Mouse (Mus musculus) gastrocnemius, postnatal 10 days (tissue): ENCODE results near the gene Dscaml1. TPM values are rescaled to one million over a fixed set of nuclear protein-coding genes. Genes with fewer than 3 reads are reported as not detected.

ENCODE experiments used
- DNase-seq: peaks from one replicate; pipeline ENCODE4 v3.0.0; 2021; ENCODE audit warnings: mixed read lengths
- total RNA-seq, 2 experiments: library from RNA; stranded (reverse); gene quantifications; 2 replicates each; pipeline ENCODE4 v1.2.3; 2021

Dscaml1 gene
- total RNA-seq, 2 experiments from 2014 or later, result 0.19 to 0.68 TPM

- DNase-seq, result peak; percentile 42
These were observed 206.6 kb downstream of the Dscaml1 start for GRCm38 (mm10) chr9:45633036-45633435.

DNA sequence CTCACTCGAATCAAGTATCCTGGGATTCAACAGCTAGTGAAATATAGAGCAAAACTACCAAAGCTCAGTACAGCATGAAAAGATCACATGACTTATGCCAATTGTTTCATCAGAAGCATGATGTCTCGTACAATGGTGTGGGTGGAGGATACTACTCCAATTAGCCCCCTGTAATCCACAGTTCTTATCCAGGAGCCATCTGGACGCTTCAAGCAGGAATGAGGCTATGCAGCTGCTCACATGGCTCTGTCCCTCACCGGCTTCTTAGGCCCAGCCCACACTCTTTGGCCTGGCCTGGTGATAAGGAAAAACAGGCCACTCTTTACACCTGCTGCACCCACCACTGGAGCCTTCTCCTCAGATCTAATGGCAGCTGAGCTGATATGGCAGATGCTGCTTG, 208.6 kb downstream of the Dscaml1 start:
- no peak for DNase-seq

DNA sequence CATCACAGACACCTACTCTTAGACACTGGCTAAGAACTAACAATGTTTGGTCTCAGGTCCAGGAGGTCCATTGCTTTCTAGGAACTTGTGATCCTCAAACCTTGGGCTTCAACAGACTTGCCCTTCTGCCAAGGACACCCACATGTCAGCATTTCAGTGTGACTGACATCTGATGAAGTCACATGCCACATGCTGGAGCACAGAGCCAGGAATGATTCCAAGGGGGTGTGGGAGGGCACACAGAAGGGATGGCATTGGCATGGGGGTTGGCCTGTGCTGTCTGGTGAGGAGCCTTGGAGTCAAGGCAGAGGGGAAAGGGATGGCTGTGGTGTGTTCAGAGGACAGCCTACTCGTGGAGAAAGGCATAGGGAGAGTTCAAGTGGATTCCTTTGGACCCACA, 210.9 kb downstream of the Dscaml1 start:
- DNase-seq, result no peak

GRCm38 (mm10) chr9:45638184-45638917, 211.9 kb downstream of the Dscaml1 start:
- DNase-seq, result no peak

GRCm38 (mm10) chr9:45644833-45645388, 218.5 kb downstream of the Dscaml1 start:
- no peak for DNase-seq

- DNase-seq, result no peak
These were observed 219.1 kb downstream of the Dscaml1 start for GRCm38 (mm10) chr9:45645526-45645925.

- DNase-seq, result no peak
These were observed 224.8 kb downstream of the Dscaml1 start for GRCm38 (mm10) chr9:45651078-45651809.

DNA sequence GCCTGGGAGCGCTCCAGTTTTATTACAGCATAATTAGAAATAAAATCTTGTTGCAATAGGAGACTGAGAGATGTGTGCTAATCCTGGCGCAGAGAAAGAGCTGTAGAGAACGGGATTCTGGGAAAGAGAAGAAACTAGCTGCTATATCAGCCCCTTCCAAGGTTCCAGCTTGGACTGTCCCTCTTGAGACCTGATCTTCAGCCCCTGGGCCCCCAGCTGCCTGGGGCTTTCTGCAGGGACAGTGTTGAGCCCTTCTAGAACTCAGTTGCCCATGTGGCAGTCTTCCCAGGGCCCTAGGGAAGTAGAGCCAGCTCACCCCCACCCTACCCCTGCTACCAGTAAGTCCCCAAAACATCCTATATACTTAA, 225.4 kb downstream of the Dscaml1 start:
- DNase-seq, result no peak

DNA sequence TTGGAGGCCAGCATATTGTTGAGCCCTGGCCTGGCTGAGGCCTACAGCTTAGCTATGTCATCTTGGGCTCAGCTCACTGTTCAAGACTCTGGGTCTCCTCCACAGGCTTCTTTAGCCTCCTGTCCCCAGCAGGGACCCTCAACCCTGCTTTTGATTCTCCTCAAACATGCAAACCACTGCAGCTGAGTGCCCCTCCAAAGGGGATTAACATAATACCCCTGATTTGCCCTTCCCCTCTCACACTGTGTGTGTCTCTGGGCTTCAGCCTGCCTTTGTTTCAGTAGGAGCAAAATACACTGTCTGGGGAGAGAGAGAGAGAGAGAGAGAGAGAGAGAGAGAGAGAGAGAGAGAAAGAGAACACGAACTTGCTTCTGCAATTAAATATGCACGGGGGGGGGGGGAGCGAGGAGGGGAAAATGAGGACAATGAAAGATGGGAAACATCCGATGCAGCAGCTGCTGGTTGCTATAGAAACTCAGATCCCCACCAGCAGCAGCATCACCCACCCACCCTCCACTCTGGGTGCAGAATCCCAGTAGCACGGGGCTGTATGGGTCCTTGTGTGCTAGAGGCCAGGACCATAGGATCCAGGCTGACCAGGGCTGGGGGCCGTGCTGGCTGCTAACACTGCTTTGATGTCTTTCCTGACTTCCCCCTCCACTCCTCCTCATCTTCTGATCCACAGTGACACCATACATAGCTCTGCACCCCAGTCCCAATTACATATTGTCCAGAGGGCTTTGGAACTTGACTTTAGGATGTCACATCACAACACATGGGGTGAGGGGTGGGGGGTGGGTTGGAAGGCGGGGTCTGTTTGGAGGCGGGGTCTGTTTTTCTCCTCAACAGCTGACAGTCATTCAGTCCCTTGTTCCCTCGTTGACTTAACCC, 231.0 kb downstream of the Dscaml1 start:
- no peak for DNase-seq

DNA sequence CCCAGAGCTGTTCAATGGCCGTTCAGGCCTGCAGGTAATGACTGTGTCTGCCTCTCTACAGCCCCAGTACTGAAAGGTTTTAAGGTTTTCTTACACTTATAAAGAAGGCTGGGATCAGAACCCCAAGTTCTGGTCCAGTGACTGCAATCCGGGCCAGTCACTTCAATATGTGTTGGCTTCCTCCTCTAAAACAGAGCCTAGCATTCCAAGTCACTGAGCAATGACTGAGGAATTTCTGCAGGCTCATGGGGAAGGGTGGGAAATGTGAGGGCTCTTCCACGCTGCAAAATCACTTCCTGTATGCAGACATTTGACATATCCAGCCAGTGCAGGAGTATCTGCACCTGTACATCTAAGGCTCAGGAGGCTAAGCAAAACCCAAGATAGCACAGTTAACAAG, 233.8 kb downstream of the Dscaml1 start:
- DNase-seq, result no peak

DNA sequence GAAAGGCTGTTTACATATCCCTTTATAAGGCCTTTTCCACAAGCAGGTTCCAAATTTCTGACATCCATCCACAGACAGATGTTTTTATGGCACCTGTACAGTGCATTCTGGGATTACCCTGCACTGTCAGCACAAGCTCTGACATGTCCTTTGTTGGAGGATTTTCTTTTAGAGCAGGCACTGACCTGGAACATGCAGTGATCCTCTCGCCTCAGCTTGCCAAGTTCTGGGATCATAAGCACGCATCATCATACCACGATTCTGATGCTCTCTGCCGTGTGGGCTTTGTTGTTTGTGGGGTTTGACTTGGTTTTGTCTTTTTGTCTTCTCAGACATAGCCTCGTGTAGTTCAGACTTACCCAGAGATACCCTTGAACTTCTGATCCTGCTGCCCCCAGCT, 236.0 kb downstream of the Dscaml1 start:
- no peak for DNase-seq

GRCm38 (mm10) chr9:45663386-45664315, 237.2 kb downstream of the Dscaml1 start:
- DNase-seq, result no peak

DNA sequence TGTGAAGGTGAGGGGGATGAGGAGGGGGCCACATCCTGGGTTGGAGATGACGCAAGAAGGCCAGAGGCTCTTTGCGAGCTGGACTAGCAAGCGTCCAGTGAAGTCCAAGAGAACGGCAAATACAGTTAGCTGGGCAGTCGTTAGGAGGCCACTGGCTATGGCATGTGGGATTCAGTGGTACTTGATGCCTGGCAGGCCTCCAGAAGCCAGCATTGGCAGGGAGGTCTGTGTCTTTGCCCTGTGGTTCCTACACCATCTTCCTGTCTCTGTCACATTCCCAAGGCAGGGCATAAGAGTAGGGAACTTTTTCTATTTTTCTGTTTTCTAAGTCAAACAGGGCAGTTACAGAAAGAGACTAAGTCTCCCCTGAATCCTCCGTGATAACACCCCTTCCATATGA, 237.9 kb downstream of the Dscaml1 start:
- DNase-seq, result no peak

DNA sequence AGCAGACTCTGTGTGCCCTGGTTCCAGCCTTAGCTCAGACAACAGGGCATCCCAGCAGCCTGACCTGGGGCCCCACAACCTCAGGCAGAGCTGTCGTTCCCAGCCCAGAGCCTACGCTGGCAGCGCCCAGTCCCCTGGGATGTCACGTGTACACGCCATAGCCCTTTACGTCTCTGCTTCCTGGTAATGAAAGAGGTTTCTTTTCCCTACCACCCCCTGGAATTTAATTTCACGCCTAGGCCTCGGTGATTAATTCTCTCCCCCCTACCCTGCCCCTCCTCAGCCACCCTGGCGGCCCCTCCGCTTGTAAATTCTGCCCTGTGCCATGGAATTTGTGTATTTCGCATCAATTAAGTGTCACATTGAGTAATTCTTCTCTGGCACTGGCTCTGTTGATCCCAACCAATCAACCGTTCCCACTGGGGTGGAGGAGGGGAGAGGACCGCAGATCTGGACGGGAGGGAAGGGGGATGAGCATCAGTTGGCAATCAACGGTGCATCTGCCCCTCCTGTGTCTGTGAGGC, 238.5 kb downstream of the Dscaml1 start:
- peak; percentile 30 for DNase-seq

DNA sequence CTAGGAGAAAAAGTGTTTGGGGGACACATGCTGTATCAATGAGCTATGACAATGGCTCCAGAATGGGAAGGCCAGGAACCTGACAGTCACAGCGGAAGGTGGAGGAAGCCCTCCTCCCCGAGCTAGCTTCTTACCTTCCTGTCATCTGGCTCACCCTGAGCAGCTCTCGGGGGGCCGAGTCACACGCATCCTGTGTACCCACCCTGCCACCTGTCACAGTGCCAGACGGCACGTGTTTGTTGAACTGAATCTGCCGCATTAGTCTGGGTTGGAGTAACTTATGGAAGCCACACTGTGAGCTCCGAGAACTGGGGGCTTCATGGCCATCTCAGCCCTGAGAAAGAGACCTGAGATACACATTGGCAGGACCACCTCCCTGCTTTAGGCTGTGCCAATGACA, 249.5 kb downstream of the Dscaml1 start:
- DNase-seq, result no peak

- DNase-seq, result no peak
These were observed 250.2 kb downstream of the Dscaml1 start for GRCm38 (mm10) chr9:45676578-45676977.

DNA sequence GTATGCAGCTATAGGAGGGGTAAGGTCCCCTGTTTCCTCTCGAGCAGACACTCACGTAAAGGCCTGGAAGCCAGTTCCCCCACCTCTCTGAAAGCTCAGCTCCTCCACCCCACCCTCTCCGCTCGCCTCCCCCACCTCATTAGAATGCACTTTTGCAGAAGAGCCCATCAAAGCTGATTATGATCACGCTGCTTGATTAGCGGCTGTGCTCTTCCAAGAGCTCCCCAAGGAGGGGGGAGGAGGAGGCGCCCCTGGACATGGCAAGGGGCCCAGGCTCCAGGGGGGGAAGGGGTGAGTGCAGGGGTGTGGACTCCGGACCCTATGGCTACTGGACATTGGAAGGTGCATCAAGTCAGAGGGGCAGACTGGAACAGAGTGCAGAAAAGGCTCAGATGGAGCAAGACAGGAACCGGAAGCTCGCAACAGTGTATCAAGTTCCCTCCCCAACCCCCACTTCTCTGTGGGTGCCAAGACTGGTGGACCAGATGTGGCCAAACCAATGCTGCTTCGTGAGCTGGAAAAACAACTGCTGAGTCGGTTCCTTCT, 250.9 kb downstream of the Dscaml1 start:
- DNase-seq, result peak; percentile 44

GRCm38 (mm10) chr9:45677952-45678663, 251.7 kb downstream of the Dscaml1 start:
- no peak for DNase-seq

GRCm38 (mm10) chr9:45678664-45679026, 252.2 kb downstream of the Dscaml1 start:
- DNase-seq, result no peak

- DNase-seq, result no peak
These were observed 256.1 kb downstream of the Dscaml1 start for GRCm38 (mm10) chr9:45682461-45682998.
